Mouse (Mus musculus) stomach, embryonic 16.5 days (tissue): ENCODE results near the gene Ccdc12. TPM values are rescaled to one million over a fixed set of nuclear protein-coding genes. Genes with fewer than 3 reads are reported as not detected.
"Not testable (repeated sequence)": the region's sequence is repeated elsewhere in the genome, so short reads cannot be mapped to it uniquely, and the experiment has no call there.

Experiments used
- ATAC-seq: fragments of 200-750 bp; cut with Nextera tagmentation; 2 replicates; pipeline ENCODE4 v1.8.0; 2017; ENCODE audit warnings: moderate number of reproducible peaks, moderate TSS enrichment; ENCODE audit not compliant: insufficient read depth, low FRiP score
- H3K27ac ChIP-seq: fragments of 300-500 bp; sonication (generic); 2 replicates; pipeline ENCODE4 v1.5.1; 2014; ENCODE audit warnings: low read length
- H3K27me3 ChIP-seq: fragments of 300-500 bp; sonication (generic); 2 replicates; pipeline ENCODE4 v1.6.1; 2014; ENCODE audit warnings: low read length, control low read depth, mixed read lengths; ENCODE audit not compliant: control insufficient read depth, insufficient read depth
- H3K36me3 ChIP-seq: fragments of 300-500 bp; sonication (generic); 2 replicates; pipeline ENCODE4 v1.6.1; 2014; ENCODE audit warnings: low read length; ENCODE audit not compliant: control insufficient read depth, insufficient read depth
- H3K4me1 ChIP-seq: fragments of 300-500 bp; sonication (generic); 2 replicates; pipeline ENCODE4 v1.6.1; 2014; ENCODE audit warnings: low read length, control low read depth, mixed read lengths; ENCODE audit not compliant: control insufficient read depth, insufficient read depth
- H3K4me2 ChIP-seq: fragments of 300-500 bp; sonication (generic); 2 replicates; pipeline ENCODE4 v1.6.1; 2014; ENCODE audit warnings: low read depth, low read length, mixed read lengths
- H3K4me3 ChIP-seq: fragments of 300-500 bp; sonication (generic); replicated peaks from 2 replicates; pipeline ENCODE4 v1.5.1; 2014; ENCODE audit warnings: mild to moderate bottlenecking, low read length
- H3K9ac ChIP-seq: fragments of 300-500 bp; sonication (generic); 2 replicates; pipeline ENCODE4 v1.6.1; 2014; ENCODE audit warnings: low read length
- H3K9me3 ChIP-seq: fragments of 300-500 bp; sonication (generic); replicated peaks from 2 replicates; pipeline ENCODE4 v1.6.1; 2016; ENCODE audit warnings: low read length, control low read depth; ENCODE audit not compliant: control insufficient read depth
- WGBS: fragments of 180-500 bp; shearing (Covaris S2); extraction: QIAGEN DNeasy Blood & Tissue Kit; methylation state at CpG from one replicate; pipeline ENCODE4 v1.1.7; 2014; 5-methylcytosine and 5-hydroxymethylcytosine counted together
- polyA plus RNA-seq: library from polyadenylated mRNA; unstranded; fragments of >200 nt; fragmentation: Nextera tagmentation; extraction: Ambion mirVana; gene quantifications from 2 replicates; pipeline ENCODE4 v1.2.1, GENCODE M21; 2015

Ccdc12 gene
- polyA plus RNA-seq, 1 experiment from 2014 or later: 148 TPM

- Histone ChIP-seq H3K9ac (no peak overlapping the region), H3K36me3 (no peaks in the 10 kb centered on the region), H3K4me1 (peaks cover 30% of the 10 kb centered on the region), H3K9me3 (no peaks in the 10 kb centered on the region), H3K4me3 (no peak overlapping the region), H3K27me3 (no peaks in the 10 kb centered on the region), H3K4me2 (no peak overlapping the region), H3K27ac (no peak overlapping the region)
- no peak for ATAC-seq
- 79% methylated on average over 7 of the region's 7 CpGs for WGBS
Measured at GRCm38 (mm10) chr9:110680736-110681507, 24.6 kb downstream of the Ccdc12 start.

DNA sequence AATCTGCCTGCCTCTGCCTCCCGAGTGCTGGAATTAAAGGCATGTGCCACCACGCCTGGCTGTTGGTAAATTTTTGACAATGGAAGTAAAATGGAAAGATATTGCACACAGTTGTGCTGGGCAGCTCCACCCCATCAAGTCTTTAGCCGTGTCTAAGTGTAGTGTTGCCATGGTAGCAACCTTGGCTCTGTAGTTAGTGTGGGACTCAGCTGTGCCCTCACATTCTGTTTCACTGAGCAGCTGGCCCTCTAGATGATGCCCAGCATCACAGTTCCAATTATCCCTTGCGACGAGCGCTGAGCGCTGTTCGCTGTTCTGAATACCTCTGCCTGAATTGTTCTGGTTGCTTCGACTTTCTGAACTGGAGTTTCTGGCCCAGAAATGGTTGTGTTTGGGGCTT is 25.5 kb downstream of the Ccdc12 start:
- no peaks in the 10 kb centered on the region for H3K27me3 ChIP-seq
- H3K9me3 ChIP-seq: no peaks in the 10 kb centered on the region
- H3K4me3 ChIP-seq: no peak overlapping the region
- H3K27ac ChIP-seq: peak overlapping the region; percentile 1; the same call in 1 of the 2 replicates
- no peaks in the 10 kb centered on the region for H3K36me3 ChIP-seq
- no peak for ATAC-seq
- peaks cover 31% of the 10 kb centered on the region for H3K4me1 ChIP-seq
- H3K9ac ChIP-seq: no peak overlapping the region
- no peak overlapping the region for H3K4me2 ChIP-seq
- 76% methylated on average over 9 of the region's 9 CpGs for WGBS

DNA sequence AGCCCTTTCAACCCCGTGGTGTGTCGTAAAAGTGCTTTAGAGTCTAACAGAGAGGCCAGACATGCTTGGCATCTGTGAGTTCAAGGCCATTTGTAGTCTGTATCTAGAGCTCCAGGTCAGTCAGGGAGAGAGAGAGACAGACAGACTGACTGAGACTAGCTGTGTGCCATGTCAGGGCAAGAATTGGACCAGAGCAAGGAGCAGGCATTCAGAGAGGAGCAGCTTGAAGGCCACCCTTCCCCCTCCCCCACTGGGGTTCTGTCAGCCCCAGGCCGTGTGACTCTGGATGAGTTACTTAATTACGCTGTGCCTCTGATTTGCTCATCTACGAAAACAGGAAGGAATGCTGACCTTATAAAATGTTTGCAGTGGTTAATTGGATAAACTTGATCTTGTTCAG is 26.0 kb downstream of the Ccdc12 start:
- 61% methylated on average over 5 of the region's 5 CpGs for WGBS

GRCm38 (mm10) chr9:110682697-110683096 is 26.4 kb downstream of the Ccdc12 start:
- H3K27ac ChIP-seq: peak overlapping the region; percentile 98
- not testable (repeated sequence) for H3K4me2 ChIP-seq, H3K4me3 ChIP-seq, H3K27me3 ChIP-seq, H3K9ac ChIP-seq, ATAC-seq, H3K9me3 ChIP-seq, H3K36me3 ChIP-seq
- H3K4me1 ChIP-seq: peaks cover 35% of the 10 kb centered on the region
- WGBS: 72% methylated on average over 3 of the region's 3 CpGs

More for the DNA sequence above, 26.0 kb downstream of the Ccdc12 start:
- no peak overlapping the region for H3K4me3 ChIP-seq
- H3K4me1 ChIP-seq: peaks cover 36% of the 10 kb centered on the region
- peak overlapping the region; percentile 1; the same call in 1 of the 2 replicates for H3K27ac ChIP-seq
- H3K27me3 ChIP-seq: no peaks in the 10 kb centered on the region
- no peak overlapping the region for H3K9ac ChIP-seq
- ATAC-seq: no peak
- H3K36me3 ChIP-seq: no peaks in the 10 kb centered on the region
- no peaks in the 10 kb centered on the region for H3K9me3 ChIP-seq
- H3K4me2 ChIP-seq: no peak overlapping the region

DNA sequence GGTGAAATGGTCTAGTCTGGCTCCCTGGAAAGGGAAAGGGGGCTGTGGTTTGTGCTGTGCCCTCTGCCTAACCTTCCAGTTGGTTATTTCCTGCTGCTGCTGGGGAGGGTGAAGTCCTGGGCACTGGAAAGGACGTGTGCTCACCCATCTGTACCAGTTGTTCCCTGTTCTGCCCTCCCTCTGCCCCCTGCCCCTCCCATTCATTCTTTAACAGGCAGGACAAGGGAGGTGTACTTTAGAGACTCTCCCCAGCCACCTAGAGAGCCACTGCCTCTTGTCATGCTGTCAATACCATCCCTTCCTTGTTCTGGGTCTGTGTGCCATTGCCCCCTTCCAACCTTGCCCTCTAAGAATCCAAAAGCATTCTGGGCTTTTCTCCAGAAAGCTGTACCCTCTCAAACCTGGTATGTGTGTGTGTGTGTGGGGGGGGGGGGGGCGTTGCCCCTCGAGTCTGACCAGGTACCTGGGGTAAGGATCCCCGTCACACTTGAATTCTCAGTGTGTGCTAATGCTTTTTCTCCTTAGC is 27.3 kb downstream of the Ccdc12 start:
- Histone ChIP-seq H3K9ac (peak overlapping the region; percentile 52), H3K27me3 (no peaks in the 10 kb centered on the region), H3K36me3 (no peaks in the 10 kb centered on the region), H3K4me1 (peaks cover 32% of the 10 kb centered on the region), H3K4me2 (peak overlapping the region; percentile 31), H3K4me3 (0 out of 2 replicates have a peak overlapping the region, but pooled peaks have one; percentile 0), H3K27ac (peak overlapping the region; percentile 98), H3K9me3 (no peaks in the 10 kb centered on the region)
- WGBS: 52% methylated on average over 4 of the region's 4 CpGs
- peak; percentile 74 for ATAC-seq

- 48% methylated on average over 6 of the region's 6 CpGs for WGBS
- Histone ChIP-seq H3K4me3 (no peak overlapping the region), H3K4me1 (peaks cover 32% of the 10 kb centered on the region), H3K9ac (peak overlapping the region; percentile 58), H3K36me3 (no peaks in the 10 kb centered on the region), H3K27ac (peak overlapping the region; percentile 98), H3K27me3 (no peaks in the 10 kb centered on the region), H3K9me3 (no peaks in the 10 kb centered on the region), H3K4me2 (peak overlapping the region; percentile 31; the same call in 1 of the 2 replicates)
- peak; percentile 78 for ATAC-seq
Measured at GRCm38 (mm10) chr9:110684100-110684831, 28.0 kb downstream of the Ccdc12 start.

- H3K4me2 ChIP-seq: 0 out of 2 replicates have a peak overlapping the region, but pooled peaks have one; percentile 31
- peak overlapping the region; percentile 58; the same call in 1 of the 2 replicates for H3K9ac ChIP-seq
- 79% methylated on average over 8 of the region's 8 CpGs for WGBS
- H3K4me1 ChIP-seq: peaks cover 34% of the 10 kb centered on the region
- H3K27ac ChIP-seq: peak overlapping the region; percentile 98
- no peaks in the 10 kb centered on the region for H3K9me3 ChIP-seq
- H3K27me3 ChIP-seq: no peaks in the 10 kb centered on the region
- ATAC-seq: no peak
- H3K36me3 ChIP-seq: no peaks in the 10 kb centered on the region
- no peak overlapping the region for H3K4me3 ChIP-seq
Measured at GRCm38 (mm10) chr9:110685187-110685586, 28.9 kb downstream of the Ccdc12 start.

DNA sequence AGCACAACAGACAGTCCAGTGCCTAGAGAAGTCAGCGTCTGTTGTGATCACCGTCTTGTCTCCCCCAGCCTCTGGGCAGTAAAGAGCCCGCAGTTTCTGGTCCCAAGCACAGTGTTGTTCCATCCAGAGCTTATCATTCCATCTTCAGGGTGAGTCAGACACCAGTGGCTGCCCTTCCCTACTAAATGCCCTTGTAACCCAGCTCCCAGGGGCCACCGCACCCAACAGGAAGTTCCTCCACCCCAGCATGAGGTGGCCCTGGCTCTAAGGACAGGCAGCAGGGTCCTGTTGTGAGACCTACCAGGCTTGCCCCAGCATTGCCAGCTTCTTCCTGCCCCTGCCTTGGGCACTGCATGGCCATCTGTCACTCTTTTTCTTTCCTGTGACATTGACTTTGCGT is 29.3 kb downstream of the Ccdc12 start:
- 61% methylated on average over 5 of the region's 5 CpGs for WGBS
- Histone ChIP-seq H3K4me1 (peaks cover 34% of the 10 kb centered on the region), H3K36me3 (no peaks in the 10 kb centered on the region), H3K27me3 (no peaks in the 10 kb centered on the region), H3K4me3 (no peak overlapping the region), H3K9ac (peak overlapping the region; percentile 48; the same call in 1 of the 2 replicates), H3K9me3 (no peaks in the 10 kb centered on the region), H3K27ac (peak overlapping the region; percentile 98), H3K4me2 (no peak overlapping the region)
- ATAC-seq: peak; percentile 35; the same call in 1 of the 2 replicates

DNA sequence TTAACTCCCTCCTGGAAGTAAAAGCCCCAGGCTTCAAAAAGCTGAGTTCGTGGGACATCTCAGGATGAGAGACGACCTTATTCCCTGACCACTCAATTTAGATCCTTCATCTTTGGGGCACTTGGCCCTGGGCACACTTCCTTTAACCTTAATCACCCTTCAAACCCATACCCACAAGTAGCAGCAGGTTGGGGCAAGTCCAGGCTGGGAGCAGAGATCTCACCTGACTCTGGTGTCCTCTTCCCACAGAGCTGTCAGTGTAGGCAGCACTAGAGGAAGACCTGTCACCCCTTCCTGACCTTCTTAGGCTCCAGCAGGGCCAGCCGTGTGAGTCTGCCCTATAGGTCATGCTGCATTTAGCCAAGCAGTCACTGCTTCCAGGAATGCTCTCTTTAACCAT is 30.2 kb downstream of the Ccdc12 start:
- no peak for ATAC-seq
- H3K27me3 ChIP-seq: no peaks in the 10 kb centered on the region
- no peak overlapping the region for H3K4me3 ChIP-seq
- H3K9me3 ChIP-seq: no peaks in the 10 kb centered on the region
- peaks cover 34% of the 10 kb centered on the region for H3K4me1 ChIP-seq
- H3K9ac ChIP-seq: no peak overlapping the region
- H3K36me3 ChIP-seq: no peaks in the 10 kb centered on the region
- H3K4me2 ChIP-seq: no peak overlapping the region
- peak overlapping the region; percentile 98 for H3K27ac ChIP-seq
- WGBS: 52% methylated on average over 3 of the region's 3 CpGs
